Mouse (Mus musculus): ENCODE data around the gene Cdkn3.

DNA sequence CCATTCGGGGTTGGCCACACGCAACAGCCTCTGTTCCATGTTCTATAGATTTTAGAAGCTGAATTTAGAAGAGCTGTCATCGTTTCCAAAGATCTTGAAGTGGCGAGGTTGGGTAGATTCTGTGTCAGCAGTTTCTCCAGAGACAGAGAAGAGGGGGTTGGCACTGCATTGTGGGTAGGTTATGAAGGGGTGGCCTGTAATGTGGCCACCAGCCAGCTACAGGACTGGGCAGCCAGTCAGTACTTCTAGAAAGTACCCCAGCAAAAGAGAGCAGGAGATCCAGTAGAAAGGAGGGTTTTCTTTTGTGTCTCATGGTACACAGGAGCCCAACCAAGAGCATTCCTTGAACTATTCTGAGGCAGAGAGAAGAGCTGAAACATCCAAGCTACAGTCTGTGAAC lies 24.0 kb upstream of the Cdkn3 start:
- no peak for TF ChIP-seq CTCF (IDR thresholded peaks at IDR 0.05; ENCODE audit: low read depth)
- TF ChIP-seq EP300 (IDR thresholded peaks at IDR 0.05; ENCODE audit: low read depth): no peak
